Mouse (Mus musculus): ENCODE data around the gene Prrt2. TPM values are rescaled to one million over a fixed set of nuclear protein-coding genes. Genes with fewer than 3 reads are reported as not detected.

Prrt2 gene
- polyA plus RNA-seq, 1 experiment from 2014 or later, result 1.9 TPM

DNA sequence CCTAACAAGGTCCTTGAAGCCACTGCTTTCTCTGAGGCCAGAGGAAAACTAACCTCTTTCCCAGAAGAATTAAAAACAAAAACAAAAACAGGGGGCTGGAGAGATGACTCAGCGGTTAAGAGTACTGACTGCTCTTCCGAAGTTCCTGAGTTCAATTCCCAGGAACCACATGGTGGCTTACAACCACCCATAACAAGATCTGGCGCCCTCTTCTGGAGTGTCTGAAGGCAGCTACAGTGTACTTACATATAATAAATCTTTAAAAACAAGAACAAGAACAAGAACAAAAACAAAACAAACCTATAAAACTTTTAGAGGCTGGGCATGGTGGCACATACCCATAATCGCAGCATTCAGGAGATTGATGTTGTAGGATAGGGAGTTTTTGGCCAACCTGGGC is 24.6 kb downstream of the Prrt2 start:
- Histone ChIP-seq H3K27ac (ENCODE audit: poor library complexity, severe bottlenecking) (no peak overlapping the region), H3K4me3 (no peak overlapping the region), H3K27me3 (replicated peaks) (no peaks in the 10 kb centered on the region), H3K9me3 (replicated peaks) (0 out of 2 replicates have a peak, but pooled peaks cover 4% of the 10 kb centered on the region), H3K36me3 (peaks cover 12% of the 10 kb centered on the region), H3K4me2 (no peak overlapping the region), H3K4me1 (replicated peaks) (no peaks in the 10 kb centered on the region), H3K9ac (no peak overlapping the region)
- ATAC-seq (ENCODE audit: insufficient number of reproducible peaks, low FRiP score), result no peak
- WGBS, result 77% methylated on average over 4 of the region's 4 CpGs

GRCm38 (mm10) chr7:126988816-126989215 is 32.2 kb downstream of the Prrt2 start:
- Histone ChIP-seq H3K9me3 (replicated peaks) (no peaks in the 10 kb centered on the region), H3K27me3 (replicated peaks) (0 out of 2 replicates have a peak, but pooled peaks cover 4% of the 10 kb centered on the region), H3K4me1 (replicated peaks) (no peaks in the 10 kb centered on the region), H3K4me3 (no peak overlapping the region), H3K27ac (ENCODE audit: poor library complexity, severe bottlenecking) (no peak overlapping the region), H3K4me2 (no peak overlapping the region), H3K9ac (no peak overlapping the region), H3K36me3 (no peaks in the 10 kb centered on the region)
- no peak for ATAC-seq (ENCODE audit: insufficient number of reproducible peaks, low FRiP score)
- WGBS, result 70% methylated on average over 8 of the region's 8 CpGs

DNA sequence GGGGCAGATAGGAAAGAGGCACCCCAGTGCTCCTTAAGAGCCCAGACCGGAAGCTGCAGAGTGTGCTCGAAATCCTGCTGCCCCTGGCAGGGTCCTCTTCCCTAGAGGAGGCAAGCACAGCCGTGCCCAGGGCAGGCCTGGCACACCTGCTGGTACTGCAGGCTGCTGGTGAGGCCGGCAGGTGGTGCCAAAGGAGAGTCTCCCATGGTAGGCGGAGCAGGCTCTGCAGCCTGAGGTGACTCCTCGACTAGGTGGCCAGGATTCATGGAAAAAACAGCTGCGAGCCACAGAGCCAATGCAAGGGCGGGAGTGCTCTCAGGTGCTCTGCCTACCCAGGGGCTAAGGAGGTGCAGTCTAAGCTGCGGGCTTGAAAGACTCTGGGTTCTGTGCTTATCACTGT is 34.7 kb downstream of the Prrt2 start:
- no peaks in the 10 kb centered on the region for H3K4me1 ChIP-seq (replicated peaks)
- no peak overlapping the region for H3K4me3 ChIP-seq
- no peaks in the 10 kb centered on the region for H3K9me3 ChIP-seq (replicated peaks)
- no peak overlapping the region for H3K4me2 ChIP-seq
- no peak overlapping the region for H3K9ac ChIP-seq
- peaks cover 2% of the 10 kb centered on the region; the same call in 1 of the 2 replicates for H3K36me3 ChIP-seq
- H3K27me3 ChIP-seq (replicated peaks), result 0 out of 2 replicates have a peak, but pooled peaks cover 4% of the 10 kb centered on the region
- WGBS, result 42% methylated on average over 9 of the region's 9 CpGs
- no peak; the same call in 1 of the 2 replicates for ATAC-seq (ENCODE audit: insufficient number of reproducible peaks, low FRiP score)
- H3K27ac ChIP-seq (ENCODE audit: poor library complexity, severe bottlenecking), result no peak overlapping the region

GRCm38 (mm10) chr7:126984667-126985444 is 36.2 kb downstream of the Prrt2 start:
- Histone ChIP-seq H3K9ac (no peak overlapping the region), H3K9me3 (replicated peaks) (no peaks in the 10 kb centered on the region), H3K27me3 (replicated peaks) (0 out of 2 replicates have a peak, but pooled peaks cover 4% of the 10 kb centered on the region), H3K36me3 (peaks cover 15% of the 10 kb centered on the region), H3K4me1 (replicated peaks) (no peaks in the 10 kb centered on the region), H3K4me3 (no peak overlapping the region), H3K4me2 (no peak overlapping the region), H3K27ac (ENCODE audit: poor library complexity, severe bottlenecking) (no peak overlapping the region)
- WGBS, result 36% methylated on average over 10 of the region's 10 CpGs
- no peak for ATAC-seq (ENCODE audit: insufficient number of reproducible peaks, low FRiP score)

- Histone ChIP-seq H3K27ac (ENCODE audit: poor library complexity, severe bottlenecking) (no peak overlapping the region), H3K4me2 (no peak overlapping the region), H3K4me1 (replicated peaks) (no peaks in the 10 kb centered on the region), H3K9ac (no peak overlapping the region), H3K9me3 (replicated peaks) (no peaks in the 10 kb centered on the region), H3K27me3 (replicated peaks) (0 out of 2 replicates have a peak, but pooled peaks cover 4% of the 10 kb centered on the region), H3K4me3 (no peak overlapping the region), H3K36me3 (peaks cover 32% of the 10 kb centered on the region)
- 80% methylated on average over 7 of the region's 7 CpGs for WGBS
- no peak for ATAC-seq (ENCODE audit: insufficient number of reproducible peaks, low FRiP score)
Measured at GRCm38 (mm10) chr7:126983113-126983512, 37.9 kb downstream of the Prrt2 start.

- 71% methylated on average over 4 of the region's 4 CpGs for WGBS
- Histone ChIP-seq H3K27ac (ENCODE audit: poor library complexity, severe bottlenecking) (no peak overlapping the region), H3K9me3 (replicated peaks) (no peaks in the 10 kb centered on the region), H3K4me2 (no peak overlapping the region), H3K9ac (no peak overlapping the region), H3K4me3 (no peak overlapping the region), H3K36me3 (peaks cover 35% of the 10 kb centered on the region), H3K27me3 (replicated peaks) (0 out of 2 replicates have a peak, but pooled peaks cover under 1% of the 10 kb centered on the region), H3K4me1 (replicated peaks) (peaks cover 3% of the 10 kb centered on the region)
- ATAC-seq (ENCODE audit: insufficient number of reproducible peaks, low FRiP score), result no peak
Measured at GRCm38 (mm10) chr7:126982054-126982453, 39.0 kb downstream of the Prrt2 start.

DNA sequence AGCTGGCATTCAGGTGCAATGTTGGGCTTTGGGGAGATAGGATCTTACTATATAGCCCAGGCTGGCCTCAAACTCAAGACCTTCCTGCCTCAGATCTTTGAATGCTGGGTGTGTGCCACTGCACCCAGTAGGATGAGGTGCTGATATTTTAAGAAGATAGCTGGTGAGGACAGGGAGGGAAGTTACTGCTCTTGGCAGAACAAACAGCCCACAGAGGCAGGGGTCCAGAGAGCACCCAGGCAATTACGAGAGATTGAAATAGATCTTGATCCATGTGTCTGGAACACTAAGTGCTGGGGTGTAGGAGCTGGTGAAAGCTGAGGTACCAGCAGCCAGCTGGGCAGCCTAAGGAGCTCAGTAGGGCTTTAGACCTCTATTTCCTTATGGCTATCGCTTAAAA is 39.4 kb downstream of the Prrt2 start:
- H3K4me2 ChIP-seq, result no peak overlapping the region
- H3K9ac ChIP-seq, result no peak overlapping the region
- ATAC-seq (ENCODE audit: insufficient number of reproducible peaks, low FRiP score), result no peak
- no peak overlapping the region for H3K27ac ChIP-seq (ENCODE audit: poor library complexity, severe bottlenecking)
- H3K4me3 ChIP-seq, result no peak overlapping the region
- no peaks in the 10 kb centered on the region for H3K27me3 ChIP-seq (replicated peaks)
- H3K4me1 ChIP-seq (replicated peaks), result peaks cover 6% of the 10 kb centered on the region
- 73% methylated on average over 2 of the region's 2 CpGs for WGBS
- peaks cover 35% of the 10 kb centered on the region for H3K36me3 ChIP-seq
- no peaks in the 10 kb centered on the region for H3K9me3 ChIP-seq (replicated peaks)

- H3K9me3 ChIP-seq (replicated peaks), result no peaks in the 10 kb centered on the region
- no peak overlapping the region for H3K9ac ChIP-seq
- H3K36me3 ChIP-seq, result peaks cover 35% of the 10 kb centered on the region
- no peak overlapping the region for H3K27ac ChIP-seq (ENCODE audit: poor library complexity, severe bottlenecking)
- H3K4me2 ChIP-seq, result no peak overlapping the region
- H3K27me3 ChIP-seq (replicated peaks), result no peaks in the 10 kb centered on the region
- peaks cover 10% of the 10 kb centered on the region for H3K4me1 ChIP-seq (replicated peaks)
- 90% methylated on average over 6 of the region's 6 CpGs for WGBS
- H3K4me3 ChIP-seq, result no peak overlapping the region
- no peak for ATAC-seq (ENCODE audit: insufficient number of reproducible peaks, low FRiP score)
Measured at GRCm38 (mm10) chr7:126978841-126979240, 42.2 kb downstream of the Prrt2 start.

GRCm38 (mm10) chr7:126976878-126977459 is 44.0 kb downstream of the Prrt2 start:
- no peak for ATAC-seq (ENCODE audit: insufficient number of reproducible peaks, low FRiP score)
- H3K27ac ChIP-seq (ENCODE audit: poor library complexity, severe bottlenecking), result peak overlapping the region; percentile 86
- 22% methylated on average over 14 of the region's 14 CpGs for WGBS

GRCm38 (mm10) chr7:126975950-126976866 is 44.8 kb downstream of the Prrt2 start, which contains the start of gene Cdiptos:
Gene Cdiptos, minus strand, starts transcription at chr7:126976098.
- H3K27ac ChIP-seq (ENCODE audit: poor library complexity, severe bottlenecking), result peak within 1 kb of the TSS; percentile 86
- WGBS, result under 1% methylated on average over 55 of the region's 55 CpGs
- peak within 1 kb of the TSS; percentile 93 for H3K9ac ChIP-seq
- H3K4me1 ChIP-seq (replicated peaks), result peaks cover 10% of the 10 kb centered on the region
- no peaks in the 10 kb centered on the region for H3K27me3 ChIP-seq (replicated peaks)
- no peaks in the 10 kb centered on the region for H3K9me3 ChIP-seq (replicated peaks)
- peaks cover 33% of the 10 kb centered on the region for H3K36me3 ChIP-seq
- peak within 1 kb of the TSS; percentile 83 for H3K4me2 ChIP-seq
- peak within 1 kb of the TSS; percentile 85 for H3K4me3 ChIP-seq
- peak; percentile 94 for ATAC-seq (ENCODE audit: insufficient number of reproducible peaks, low FRiP score)

More at GRCm38 (mm10) chr7:126976878-126977459, 44.0 kb downstream of the Prrt2 start:
- peaks cover 35% of the 10 kb centered on the region for H3K36me3 ChIP-seq
- H3K9me3 ChIP-seq (replicated peaks), result no peaks in the 10 kb centered on the region
- peak overlapping the region; percentile 85 for H3K4me3 ChIP-seq
- H3K27me3 ChIP-seq (replicated peaks), result no peaks in the 10 kb centered on the region
- peaks cover 10% of the 10 kb centered on the region for H3K4me1 ChIP-seq (replicated peaks)
- H3K9ac ChIP-seq, result peak overlapping the region; percentile 93
- H3K4me2 ChIP-seq, result peak overlapping the region; percentile 83

GRCm38 (mm10) chr7:126975893-126975949 is 45.3 kb downstream of the Prrt2 start, which contains the start of gene Cdipt:
Gene Cdipt, plus strand, starts transcription at chr7:126975914.
- Histone ChIP-seq H3K4me3 (peak within 1 kb of the TSS; percentile 85), H3K36me3 (peaks cover 28% of the 10 kb centered on the region), H3K9me3 (replicated peaks) (no peaks in the 10 kb centered on the region), H3K27ac (ENCODE audit: poor library complexity, severe bottlenecking) (peak within 1 kb of the TSS; percentile 86), H3K27me3 (replicated peaks) (no peaks in the 10 kb centered on the region), H3K4me1 (replicated peaks) (peaks cover 10% of the 10 kb centered on the region), H3K4me2 (peak within 1 kb of the TSS; percentile 83), H3K9ac (peak within 1 kb of the TSS; percentile 93)
- 0% methylated on average over 1 of the region's 1 CpGs for WGBS
- ATAC-seq (ENCODE audit: insufficient number of reproducible peaks, low FRiP score), result no peak

All from heart, embryonic 12.5 days (tissue).